Mouse (Mus musculus): Measurements from ENCODE around the gene Rarb.

DNA sequence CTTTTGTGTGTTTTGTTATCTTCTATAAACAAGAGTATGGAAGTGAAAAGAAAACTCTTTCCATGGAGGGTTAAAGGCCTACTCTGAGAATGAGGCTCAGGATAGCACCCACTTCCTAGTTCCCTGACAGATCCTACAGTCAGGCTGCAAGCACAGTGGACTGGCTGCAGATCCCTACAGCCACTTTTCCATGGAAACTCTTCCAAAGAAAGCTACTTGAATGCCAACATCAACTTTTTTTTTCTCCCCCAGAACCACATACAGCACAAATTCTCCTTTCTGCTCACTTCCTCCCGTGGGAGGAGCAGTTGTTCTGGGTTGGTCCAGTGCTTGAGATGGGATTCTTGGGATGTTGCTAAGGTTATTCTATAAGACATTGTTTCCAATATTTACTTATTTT is 66.3 kb downstream of the Rarb start:
- TF ChIP-seq GATA1 (IDR thresholded peaks at IDR 0.05; ENCODE audit: borderline replicate concordance, low read length) = no peak
- no peak for TF ChIP-seq FLI1 (IDR thresholded peaks at IDR 0.05; ENCODE audit: low read length)
